ENCODE assay signal across 25 mouse cellular contexts in genomic region chr10:62310259-62311039, GRCm38 (mm10). TPM values are rescaled to one million over a fixed set of nuclear protein-coding genes. Genes with fewer than 3 reads are reported as not detected.
DNase-seq lines count a peak whose midpoint lies in the region; ATAC-seq and TF ChIP-seq lines count a peak whose summit lies in the region.
"Had no signal": no experiment of that assay in that cellular context is flagged by ENCODE, and none has a peak within 500 bp of the region (broad histone marks: within the 10 kb centered on the region; RNA-seq: fewer than 3 reads in every experiment).

No protein-coding gene starts in this region.

- peak overlapping the region; percentile 26; the same call in 1 of the 2 replicates for H3K27ac ChIP-seq in heart, embryonic 13.5 days (replicated peaks)
- no peak overlapping the region; the same call in 1 of the 2 replicates for H3K27ac ChIP-seq in heart, adult 2 months
- H3K27ac ChIP-seq in kidney, embryonic 16.5 days (ENCODE audit: low read length), result peak overlapping the region; percentile 56
- H3K27ac ChIP-seq: embryonic facial prominence, embryonic 15.5 days; hindbrain, embryonic 15.5 days; intestine, embryonic 15.5 days; limb, embryonic 15.5 days; liver, embryonic 15.5 days; neural tube, embryonic 15.5 days had no signal

- no peak overlapping the region for H3K4me2 ChIP-seq in heart, embryonic 13.5 days
- no peak overlapping the region for H3K4me2 ChIP-seq in kidney, embryonic 16.5 days (replicated peaks; ENCODE audit: low read depth, low read length)
- H3K4me2 ChIP-seq: embryonic facial prominence, embryonic 15.5 days; hindbrain, embryonic 15.5 days; limb, embryonic 15.5 days; liver, embryonic 15.5 days; neural tube, embryonic 15.5 days had no signal

- no peaks in the 10 kb centered on the region for H3K27me3 ChIP-seq in heart, embryonic 13.5 days (replicated peaks)
- no peaks in the 10 kb centered on the region for H3K27me3 ChIP-seq in heart, adult 2 months (ENCODE audit: control insufficient read depth, insufficient read depth, low read length)
- H3K27me3 ChIP-seq in kidney, embryonic 16.5 days (ENCODE audit: insufficient read depth, low read length), result no peaks in the 10 kb centered on the region
- H3K27me3 ChIP-seq: embryonic facial prominence, embryonic 15.5 days; hindbrain, embryonic 15.5 days; intestine, embryonic 15.5 days; limb, embryonic 15.5 days; liver, embryonic 15.5 days; neural tube, embryonic 15.5 days; stomach, embryonic 15.5 days had no signal

- H3K79me2 ChIP-seq in heart, adult 2 months (replicated peaks; ENCODE audit: control insufficient read depth, insufficient read depth, low read length), result no peaks in the 10 kb centered on the region

- no peak for TF ChIP-seq POLR2A in heart, adult 2 months (IDR thresholded peaks at IDR 0.05; ENCODE audit: insufficient read depth, low read depth, low read length)

- no peak for TF ChIP-seq EP300 in heart, adult 2 months (IDR thresholded peaks at IDR 0.05; ENCODE audit: insufficient read depth, low read depth, low read length)

- WGBS in heart, embryonic 13.5 days, result 64% methylated on average over 10 of the region's 10 CpGs
- WGBS in heart, adult 2 months, result 67% methylated on average over 10 of the region's 10 CpGs
- WGBS in kidney, embryonic 16.5 days, result 58% methylated on average over 10 of the region's 10 CpGs

- no peaks in the 10 kb centered on the region for H3K9me3 ChIP-seq in heart, embryonic 13.5 days
- H3K9me3 ChIP-seq in kidney, embryonic 16.5 days (ENCODE audit: low read length), result no peaks in the 10 kb centered on the region
- H3K9me3 ChIP-seq: embryonic facial prominence, embryonic 15.5 days; hindbrain, embryonic 15.5 days; intestine, embryonic 15.5 days; limb, embryonic 15.5 days; liver, embryonic 15.5 days; neural tube, embryonic 15.5 days; stomach, embryonic 15.5 days had no signal

- intact Hi-C loops in heart, adult 2 months (cut with DNase I), result no loop called here

- no peak for TF ChIP-seq CTCF in heart, adult 2 months (IDR thresholded peaks at IDR 0.05)

- H3K4me1 ChIP-seq in heart, embryonic 13.5 days, result peaks cover 38% of the 10 kb centered on the region
- H3K4me1 ChIP-seq in heart, adult 2 months (ENCODE audit: control insufficient read depth, insufficient read depth, low read length), result peaks cover 7% of the 10 kb centered on the region
- H3K4me1 ChIP-seq in kidney, embryonic 16.5 days (ENCODE audit: insufficient read depth, low read length), result peaks cover 36% of the 10 kb centered on the region
- H3K4me1 ChIP-seq: hindbrain, embryonic 15.5 days had no signal

- H3K9ac ChIP-seq in heart, embryonic 13.5 days, result no peak overlapping the region
- H3K9ac ChIP-seq in heart, adult 2 months (ENCODE audit: low read depth, low read length), result no peak overlapping the region
- H3K9ac ChIP-seq in kidney, embryonic 16.5 days (replicated peaks; ENCODE audit: low read length), result 0 out of 2 replicates have a peak overlapping the region, but pooled peaks have one; percentile 14
- H3K9ac ChIP-seq: embryonic facial prominence, embryonic 15.5 days; hindbrain, embryonic 15.5 days; intestine, embryonic 15.5 days; limb, embryonic 15.5 days; liver, embryonic 15.5 days; neural tube, embryonic 15.5 days; stomach, embryonic 15.5 days had no signal

- peaks cover 71% of the 10 kb centered on the region for H3K36me3 ChIP-seq in heart, embryonic 13.5 days
- peaks cover 6% of the 10 kb centered on the region; the same call in 1 of the 2 replicates for H3K36me3 ChIP-seq in heart, adult 2 months (ENCODE audit: control insufficient read depth, insufficient read depth, low read length)
- peaks cover 8% of the 10 kb centered on the region; the same call in 1 of the 2 replicates for H3K36me3 ChIP-seq in kidney, embryonic 16.5 days (ENCODE audit: insufficient read depth, low read length)
- H3K36me3 ChIP-seq: embryonic facial prominence, embryonic 15.5 days; intestine, embryonic 15.5 days; stomach, embryonic 15.5 days had no signal

- ATAC-seq in cerebellum, adult (ENCODE audit: insufficient number of reproducible peaks, low FRiP score, low TSS enrichment), result peak; percentile 38; the same call in 1 of the 2 replicates
- no peak for ATAC-seq in heart, embryonic 13.5 days (ENCODE audit: extremely low read depth, insufficient number of reproducible peaks, low FRiP score, low TSS enrichment)
- ATAC-seq in kidney, embryonic 16.5 days (ENCODE audit: low FRiP score, low TSS enrichment), result no peak
- ATAC-seq: activated CD4-positive, CD25-positive, alpha-beta regulatory T cell, adult 4 months; intestine, embryonic 15.5 days; midbrain, embryonic 16.5 days had no signal

- no peak overlapping the region for H3K4me3 ChIP-seq in heart, embryonic 13.5 days
- H3K4me3 ChIP-seq in heart, adult 2 months, result no peak overlapping the region
- no peak overlapping the region for H3K4me3 ChIP-seq in kidney, embryonic 16.5 days (ENCODE audit: low read length)
- H3K4me3 ChIP-seq: embryonic facial prominence, embryonic 15.5 days; hindbrain, embryonic 15.5 days; intestine, embryonic 15.5 days; limb, embryonic 15.5 days; liver, embryonic 15.5 days; neural tube, embryonic 15.5 days; stomach, embryonic 15.5 days had no signal

- no peak for DNase-seq in cerebellum, adult 9-10 months
- DNase-seq in heart, adult 2 months, result no peak
- DNase-seq in kidney, postnatal 25 days, result no peak
- DNase-seq in ES-CJ7 (ENCODE audit: low read depth, low spot score), result peak; percentile 38
- no peak for DNase-seq in urinary bladder, adult 2 months (ENCODE audit: low spot score)
- DNase-seq: adrenal gland, postnatal 14 days; embryo, embryonic 11 days; heart, postnatal 36 days; retina, postnatal 1 day; thymus, adult 18-20 months; thymus, postnatal 4 days had no signal

RNA-seq across cellular contexts. Expression of gene Tacr2, which starts 58.2 kb away (rescaled TPM):
- polyA plus RNA-seq in heart, embryonic 13.5 days (2015; fragmentation: Nextera tagmentation; extraction: Ambion mirVana), result 0.08 TPM in 1 of 2 replicates, not detected in the other
- total RNA-seq in heart, adult 2 months (2021), result not detected
- not detected in 2 replicates for polyA plus RNA-seq in heart, adult 2 months (2012; rRNA removed)
- polyA plus RNA-seq in kidney, embryonic 16.5 days (2015; fragmentation: Nextera tagmentation; extraction: Ambion mirVana), result 0.15 and 0.22 TPM in 2 replicates
- 4.2 and 10.7 TPM in 2 replicates for polyA plus RNA-seq in urinary bladder, adult 2 months (2012; rRNA removed)
- total RNA-seq: gastrocnemius, adult 18-20 months; gastrocnemius, postnatal 4 days; heart, postnatal 36 days had no signal
- polyA plus RNA-seq: activated CD4-positive, CD25-positive, alpha-beta regulatory T cell, adult 4 months; embryonic facial prominence, embryonic 15.5 days; hindbrain, embryonic 15.5 days; limb, embryonic 15.5 days; liver, embryonic 15.5 days; midbrain, embryonic 16.5 days had no signal
